Mouse (Mus musculus) heart, postnatal 14 days (tissue): Measurements from ENCODE around the gene Hfe. TPM values are rescaled to one million over a fixed set of nuclear protein-coding genes. Genes with fewer than 3 reads are reported as not detected.
A peak's percentile ranks its signal among the peaks of the same experiment; 100 is the strongest.

ENCODE experiments used
- DNase-seq, 2 experiments: peaks; one replicate each; pipeline ENCODE4 v3.0.0; 2021 to 2022
- intact Hi-C: fragments of 180-260 bp; cut with DNase I; formaldehyde crosslinking; loops from one replicate; pipeline ENCODE4 v1.15.1; 2025
- long read RNA-seq, 2 experiments: library from polyadenylated mRNA; stranded (forward); transcript quantifications; one replicate each; pipeline ENCODE4 v2.0.0; 2021
- total RNA-seq, 2 experiments: library from RNA; stranded (reverse); gene quantifications; 2 replicates each; pipeline ENCODE4 v1.2.3; 2021

The Hfe gene
- 10 to 100 TPM; 39.5 to 41.3 TPM for total RNA-seq
- long read RNA-seq, experiment 1, transcript Hfe-202 (6 exons, 3,572 nt): major isoform, 53 of 70 reads
- long read RNA-seq, experiment 1, transcript Hfe-203 (5 exons, 816 nt): minor isoform, 5 of 70 reads
- long read RNA-seq, experiment 1, partial matches to known transcripts: 2 of 70 reads
- long read RNA-seq, experiment 1, other reads (novel, unspliced or antisense): 10 of 70 reads
- long read RNA-seq, experiment 2, transcript Hfe-202 (6 exons, 3,572 nt): major isoform, 60 of 75 reads
- long read RNA-seq, experiment 2, transcript Hfe-203 (5 exons, 816 nt): minor isoform, 8 of 75 reads
- long read RNA-seq, experiment 2, partial matches to known transcripts: 1 of 75 reads
- long read RNA-seq, experiment 2, other reads (novel, unspliced or antisense): 5 of 75 reads

DNA sequence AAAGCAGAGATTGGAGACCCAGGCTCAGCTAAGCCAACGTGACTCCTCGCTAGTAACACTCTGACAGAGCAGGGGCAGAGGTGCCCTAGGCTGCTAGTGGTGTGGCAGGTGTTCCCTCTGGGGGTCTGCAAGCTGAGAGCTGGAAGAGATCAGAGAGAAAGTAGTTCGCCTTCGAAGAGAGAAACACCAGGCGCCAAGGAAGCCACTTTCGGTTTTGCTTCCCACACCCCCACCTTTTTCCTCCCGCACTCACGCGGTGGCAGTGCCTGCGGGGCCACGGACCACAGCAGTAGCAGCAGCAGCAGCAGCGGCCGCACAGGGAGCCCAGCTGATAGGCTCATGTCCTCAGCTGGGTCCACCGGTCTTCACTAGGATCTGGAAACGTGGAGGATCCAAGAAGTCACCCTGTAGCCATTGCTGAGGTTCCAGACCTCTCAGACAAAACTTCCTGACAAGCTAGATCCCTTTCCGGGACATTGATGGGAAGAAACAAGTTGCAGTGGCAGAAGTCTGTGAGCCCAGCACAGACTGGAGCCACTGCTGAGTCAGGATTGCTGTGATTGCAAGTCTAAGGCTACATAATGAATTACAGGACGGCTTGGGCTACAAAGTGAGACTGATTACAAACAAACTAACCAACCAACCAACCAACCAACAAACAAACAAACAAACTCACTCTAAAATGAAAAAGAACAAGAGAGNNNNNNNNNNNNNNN lies at the start of gene Hfe:
Gene Hfe (minus strand): TSS at position 481 of the 716 bp plus-strand sequence.
- peak; percentile 57 to 65 for DNase-seq
- intact Hi-C loops: no loop called here

DNA sequence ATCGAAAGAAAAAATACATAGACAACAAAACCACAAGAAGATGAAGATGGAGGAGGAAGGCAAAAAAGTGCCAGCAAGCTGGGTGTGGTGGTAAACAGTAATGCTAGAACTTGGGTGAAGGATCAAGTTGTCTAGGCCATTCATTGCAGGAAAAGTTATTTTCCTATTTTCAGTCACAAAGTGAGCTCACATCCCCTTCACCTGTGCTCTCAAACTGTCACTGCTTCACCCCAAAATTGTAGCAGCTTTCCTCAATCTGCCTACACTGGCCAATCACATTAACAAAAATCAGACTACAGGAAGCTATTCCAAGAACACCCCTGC lies 49.2 kb upstream of the Hfe start:
- DNase-seq: no peak
- intact Hi-C loops: loop anchor here (5.0 to 10.0 kb wide), 2 partner anchors 1718 to 1935 kb away; partner anchors contain the start of genes Hist1h2ag, Hist1h2bj and Hist1h4i

- DNase-seq: no peak
These were observed 48.7 kb upstream of the Hfe start for GRCm38 (mm10) chr13:23759251-23759771.

GRCm38 (mm10) chr13:23757921-23758320 lies 47.3 kb upstream of the Hfe start:
- intact Hi-C loops: loop anchor here (10.0 kb wide), 1 partner anchor 1933 kb away; no protein-coding TSS in a partner anchor
- DNase-seq: no peak

More at GRCm38 (mm10) chr13:23759251-23759771, 48.7 kb upstream of the Hfe start:
- intact Hi-C loops: loop anchor here (10.0 kb wide), 1 partner anchor 1935 kb away; no protein-coding TSS in a partner anchor

DNA sequence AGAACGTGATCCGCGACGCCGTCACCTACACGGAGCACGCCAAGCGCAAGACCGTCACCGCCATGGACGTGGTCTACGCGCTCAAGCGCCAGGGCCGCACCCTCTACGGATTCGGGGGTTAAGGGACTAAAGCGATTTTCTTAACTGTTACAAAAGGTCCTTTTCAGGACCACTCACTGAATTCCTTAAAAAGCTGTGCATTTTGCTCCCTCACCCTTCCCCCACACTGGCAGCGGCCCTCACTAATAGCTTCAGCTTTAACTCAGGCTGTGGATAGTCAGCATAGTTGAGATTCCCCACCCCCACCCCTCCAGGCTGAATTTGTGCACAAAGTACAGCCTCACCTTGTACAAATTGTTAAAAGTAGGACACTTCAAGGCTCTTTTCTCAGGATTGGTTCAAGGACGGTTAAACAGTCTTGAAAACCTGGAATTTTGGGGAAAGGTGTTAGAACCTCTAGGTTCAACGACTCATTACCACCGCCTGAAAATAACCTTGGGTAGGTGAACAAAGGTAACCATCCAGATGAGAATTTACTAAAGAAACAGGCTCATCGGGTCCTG lies 46.6 kb upstream of the Hfe start:
- intact Hi-C loops: loop anchor here (10.0 kb wide), 1 partner anchor 1932 kb away; no protein-coding TSS in a partner anchor
- no peak for DNase-seq

GRCm38 (mm10) chr13:23756790-23757189 lies 46.1 kb upstream of the Hfe start, which contains the start of gene Hist1h4b:
Gene Hist1h4b (plus strand): TSS chr13:23757013.
- intact Hi-C loops: loop anchor here (10.0 kb wide), 1 partner anchor 1932 kb away; no protein-coding TSS in a partner anchor
- peak; percentile 69 to 85 for DNase-seq

DNA sequence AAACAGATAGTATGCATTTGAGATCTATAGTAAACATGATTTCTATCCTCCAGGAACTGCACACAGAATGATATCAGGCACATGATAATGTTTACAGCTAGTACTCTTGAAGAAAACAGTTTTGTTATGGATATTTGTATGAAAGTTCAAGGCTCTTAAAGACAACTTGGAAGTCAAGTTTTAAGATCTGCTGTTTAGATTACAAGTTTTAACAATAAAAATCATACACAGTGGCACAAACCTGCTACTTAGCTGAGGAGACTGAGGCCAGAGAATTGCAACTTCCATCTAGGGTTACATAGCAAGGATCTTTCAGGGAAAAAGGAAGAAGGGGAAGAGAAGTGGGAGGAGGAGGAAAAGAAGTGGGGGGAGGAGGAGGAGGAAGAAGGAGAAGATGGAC lies 44.3 kb upstream of the Hfe start:
- intact Hi-C loops: loop anchor here (10.0 kb wide), 1 partner anchor 1930 kb away; no protein-coding TSS in a partner anchor

DNA sequence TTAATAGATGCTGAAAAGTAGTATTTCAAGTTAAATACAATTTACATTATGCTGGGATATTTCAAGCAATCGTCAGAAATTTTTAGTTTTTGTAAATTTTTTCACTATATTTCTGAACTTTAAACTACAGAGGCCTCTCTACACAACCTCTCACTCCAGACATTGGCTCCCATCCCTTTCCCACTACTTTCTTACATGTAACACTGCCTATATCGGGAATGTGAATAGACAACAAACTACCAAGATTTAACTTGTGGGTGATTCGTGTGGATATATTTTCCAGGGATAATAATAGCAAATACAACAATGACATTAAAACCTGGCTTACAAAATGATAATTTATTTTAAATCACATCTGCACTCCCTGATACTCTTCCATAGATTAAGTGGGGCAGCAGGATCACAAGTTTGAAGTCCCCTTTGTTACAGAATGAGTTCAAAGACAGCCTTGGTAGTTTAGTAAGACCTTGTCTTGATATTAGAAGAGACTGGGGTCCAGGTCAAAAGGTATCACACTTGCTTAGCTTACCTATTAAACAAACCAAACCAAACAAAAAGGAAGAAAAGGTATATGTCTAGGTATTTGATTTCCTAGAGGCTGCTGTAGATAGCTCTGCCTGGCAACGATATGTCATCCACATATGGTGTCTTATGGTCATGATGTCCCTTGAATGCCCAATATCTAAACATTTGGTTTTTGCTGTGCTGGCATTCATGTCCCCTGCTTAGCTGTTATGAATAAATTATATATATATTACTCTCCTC lies 42.8 kb upstream of the Hfe start:
- intact Hi-C loops: loop anchor here (10.0 kb wide), 1 partner anchor 1929 kb away; no protein-coding TSS in a partner anchor
- DNase-seq: no peak

More for the DNA sequence above, 44.3 kb upstream of the Hfe start:
- no peak for DNase-seq

- intact Hi-C loops: loop anchor here (10.0 kb wide), 1 partner anchor 1928 kb away; no protein-coding TSS in a partner anchor
- DNase-seq: no peak
These were observed 42.1 kb upstream of the Hfe start for GRCm38 (mm10) chr13:23752742-23753172.

GRCm38 (mm10) chr13:23752067-23752741 lies 41.5 kb upstream of the Hfe start, which contains the start of gene Hist1h3b:
Gene Hist1h3b (plus strand): TSS chr13:23752267.
- DNase-seq: peak; percentile 82 to 87
- intact Hi-C loops: loop anchor here (10.0 kb wide), 1 partner anchor 1927 kb away; no protein-coding TSS in a partner anchor

DNA sequence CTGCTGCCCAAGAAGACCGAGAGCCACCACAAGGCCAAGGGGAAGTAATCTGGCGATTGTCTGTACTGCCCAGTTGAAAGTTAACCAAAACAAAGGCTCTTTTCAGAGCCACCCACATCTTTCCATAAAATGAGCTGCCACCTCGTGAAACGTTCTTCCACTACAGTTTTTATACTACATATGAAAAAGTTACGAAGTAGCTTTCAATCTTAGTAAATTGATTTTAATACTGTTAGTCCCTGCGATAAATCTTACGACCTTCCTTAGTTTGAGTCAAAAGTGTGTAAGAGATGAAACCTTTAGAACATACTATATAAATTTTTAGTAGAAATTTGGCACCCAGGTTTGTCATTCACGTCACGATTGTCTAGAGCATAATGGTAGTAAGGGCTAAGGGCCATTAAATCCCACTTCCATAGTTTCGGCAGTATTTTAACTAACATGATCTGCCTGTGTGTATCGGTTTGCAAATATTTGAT lies 40.9 kb upstream of the Hfe start:
- intact Hi-C loops: loop anchor here (10.0 kb wide), 1 partner anchor 1927 kb away; no protein-coding TSS in a partner anchor
- no peak for DNase-seq

- intact Hi-C loops: loop anchor here (10.0 kb wide), 1 partner anchor 1926 kb away; no protein-coding TSS in a partner anchor
- DNase-seq: peak in 1 of 2 experiments; percentile 52
These were observed 40.3 kb upstream of the Hfe start, which contains the start of gene Hist1h2ab for GRCm38 (mm10) chr13:23750839-23751477. Gene Hist1h2ab (plus strand): TSS chr13:23751126.

- intact Hi-C loops: loop anchor here (5.0 to 10.0 kb wide), 3 partner anchors 312 to 1925 kb away; partner anchors contain the start of genes Hist1h2ag, Hist1h2bj and Hist1h4i
- DNase-seq: no peak
These were observed 39.0 kb upstream of the Hfe start for GRCm38 (mm10) chr13:23749563-23750121.

DNA sequence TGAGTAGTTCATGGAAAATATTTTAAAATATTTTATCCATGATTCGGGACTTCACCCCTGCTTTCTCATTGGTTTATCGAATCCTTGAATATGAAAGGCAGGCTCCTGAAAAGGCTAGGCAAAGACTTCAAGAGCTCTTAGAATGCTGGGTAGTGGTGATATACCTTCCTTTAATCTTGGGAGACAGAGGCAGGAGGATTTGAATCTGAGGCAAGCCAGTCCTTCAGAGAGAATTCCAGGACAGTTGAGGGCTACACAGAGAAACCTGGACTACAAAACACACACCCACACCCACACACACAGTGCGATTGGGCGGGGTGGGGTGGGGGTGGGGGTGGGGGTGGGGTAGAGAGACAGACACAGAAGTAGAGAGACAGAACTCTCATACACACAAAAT lies 37.2 kb upstream of the Hfe start:
- DNase-seq: no peak
- intact Hi-C loops: loop anchor here (5.0 kb wide), 2 partner anchors 311 to 1706 kb away; partner anchors contain the start of genes Hist1h2ag, Hist1h2bj and Hist1h4i

- intact Hi-C loops: loop anchor here (5.0 kb wide), 2 partner anchors 310 to 1705 kb away; partner anchors contain the start of genes Hist1h2ag, Hist1h2bj and Hist1h4i
These were observed 36.6 kb upstream of the Hfe start for GRCm38 (mm10) chr13:23747081-23747891.

More at GRCm38 (mm10) chr13:23747081-23747891, 36.6 kb upstream of the Hfe start:
- no peak for DNase-seq
